Mouse (Mus musculus): ENCODE data around the gene Usp24. TPM values are rescaled to one million over a fixed set of nuclear protein-coding genes. Genes with fewer than 3 reads are reported as not detected.

The Usp24 gene
- total and polyA plus RNA-seq, 3 experiments, result 13.0 to 25.7 (median 13.9) TPM

DNA sequence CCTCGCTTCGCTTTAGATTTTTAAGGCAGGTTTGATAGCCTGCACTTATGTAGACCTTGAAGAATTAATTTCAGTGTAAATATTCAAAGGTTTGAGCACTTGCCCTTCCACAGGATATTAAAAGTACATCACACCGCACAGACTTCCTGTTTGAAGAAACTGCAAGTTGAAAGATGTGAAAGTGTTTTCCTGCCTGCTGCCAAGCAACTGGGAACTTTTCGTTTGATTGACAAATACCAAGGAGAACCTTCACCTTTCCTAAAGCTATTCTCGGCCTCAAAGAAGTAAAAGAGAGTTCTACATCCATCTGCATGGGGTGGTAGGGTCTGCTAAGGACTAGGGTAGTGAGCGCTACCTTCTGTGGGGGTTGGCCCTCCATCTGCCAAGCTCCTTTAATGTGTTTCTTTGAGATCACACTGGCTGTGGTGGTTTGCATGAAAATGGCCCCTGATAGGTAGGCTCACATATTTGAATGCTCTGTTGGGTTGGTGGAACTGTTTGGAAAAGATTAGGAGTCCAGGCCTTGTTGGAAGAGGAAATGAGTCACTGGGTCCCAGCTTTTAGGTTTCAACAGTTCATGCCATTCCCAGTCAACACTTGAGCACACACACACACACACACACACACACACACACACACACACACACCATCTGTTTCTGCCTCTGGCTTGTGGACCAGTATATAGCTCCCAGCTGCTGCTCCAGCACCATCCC is 22.5 kb upstream of the Usp24 start:
- Histone ChIP-seq H3K9ac (ENCODE audit: insufficient read depth, low read depth) (no peak overlapping the region), H3K27ac (ENCODE audit: insufficient read depth, low read depth) (no peak overlapping the region), H3K36me3 (replicated peaks in 1 of 2; ENCODE audit: control insufficient read depth in 1 of 2, insufficient read depth in 1 of 2, low read length in 1 of 2) (no peaks in the 10 kb centered on the region), H3K4me3 (replicated peaks in 1 of 3; ENCODE audit: low read depth in 2 of 3, low read length in 2 of 3, poor library complexity in 1 of 3) (no peak overlapping the region), H3K4me1 (ENCODE audit: control insufficient read depth in 1 of 2, insufficient read depth in 2 of 2) (peaks cover 0 to 12% of the 10 kb centered on the region in 2 experiments; a peak in 3 of 4 replicates), H3K79me2 (replicated peaks; ENCODE audit: control insufficient read depth, extremely low read depth, insufficient read depth, poor library complexity, severe bottlenecking) (no peaks in the 10 kb centered on the region), H3K9me3 (replicated peaks; ENCODE audit: low read length) (no peaks in the 10 kb centered on the region), H3K27me3 (replicated peaks) (no peaks in the 10 kb centered on the region), H3K4me2 (ENCODE audit: insufficient read depth, low read depth, poor library complexity, severe bottlenecking) (no peak overlapping the region)
- dilution Hi-C loops (cut with MboI; ENCODE audit: extremely low pct_ligation_motif_present, extremely low pct_unique_long_range_greater_than_20kb, low sequenced_read_pairs), result no loop called here
- in situ Hi-C loops (cut with MboI; ENCODE audit: low pct_ligation_motif_present, low pct_unique_long_range_greater_than_20kb, low sequenced_read_pairs), result no loop called here
- DNase-seq (ENCODE audit: extremely low read depth), result no peak
- no peak for TF ChIP-seq MXI1 (IDR thresholded peaks at IDR 0.05; ENCODE audit: low read depth, low read length)
- TF ChIP-seq TCF12 (IDR thresholded peaks at IDR 0.05; ENCODE audit: low read depth, low read length), result no peak
- TF ChIP-seq NRF1 (IDR thresholded peaks at IDR 0.05; ENCODE audit: low read depth, low read length), result no peak
- TF ChIP-seq USF2 (conservative IDR thresholded peaks at IDR 0.05; ENCODE audit: low read depth, low read length), result no peak
- TF ChIP-seq UBTF (IDR thresholded peaks at IDR 0.05; ENCODE audit: low read depth, low read length), result no peak
- TF ChIP-seq IRF4 (IDR thresholded peaks at IDR 0.05; ENCODE audit: low read depth, low read length), result no peak

DNA sequence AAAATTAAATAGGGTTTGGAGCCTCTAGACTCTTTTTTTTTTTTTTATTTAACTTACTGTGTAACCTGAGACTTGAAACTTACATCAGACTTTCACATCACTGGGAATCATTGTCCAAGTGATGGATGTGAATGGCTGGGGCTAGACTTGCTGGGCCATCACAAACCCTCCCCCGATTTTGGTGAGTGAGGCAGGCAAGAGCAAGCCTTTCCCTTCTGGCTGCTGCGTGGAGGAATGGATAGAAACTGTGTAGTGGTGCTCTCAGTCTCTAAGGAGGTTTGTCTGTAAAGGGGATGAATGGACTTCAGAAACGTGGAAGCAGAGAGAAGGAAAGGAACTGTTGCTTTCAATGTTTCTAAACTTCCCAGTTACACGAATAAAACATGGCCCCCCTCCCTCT is 20.3 kb upstream of the Usp24 start:
- no peaks in the 10 kb centered on the region for H3K9me3 ChIP-seq (replicated peaks; ENCODE audit: low read length)
- dilution Hi-C loops (cut with MboI; ENCODE audit: extremely low pct_ligation_motif_present, extremely low pct_unique_long_range_greater_than_20kb, low sequenced_read_pairs), result no loop called here
- no peak overlapping the region for H3K9ac ChIP-seq (ENCODE audit: insufficient read depth, low read depth)
- no peaks in the 10 kb centered on the region for H3K27me3 ChIP-seq (replicated peaks)
- H3K4me1 ChIP-seq (ENCODE audit: control insufficient read depth in 1 of 2, insufficient read depth in 2 of 2), result peaks cover 0 to 6% of the 10 kb centered on the region in 2 experiments; a peak in 2 of 4 replicates
- H3K4me2 ChIP-seq (ENCODE audit: insufficient read depth, low read depth, poor library complexity, severe bottlenecking), result no peak overlapping the region
- no peaks in the 10 kb centered on the region for H3K79me2 ChIP-seq (replicated peaks; ENCODE audit: control insufficient read depth, extremely low read depth, insufficient read depth, poor library complexity, severe bottlenecking)
- no peak for DNase-seq (ENCODE audit: extremely low read depth)
- no peaks in the 10 kb centered on the region for H3K36me3 ChIP-seq (replicated peaks in 1 of 2; ENCODE audit: control insufficient read depth in 1 of 2, insufficient read depth in 1 of 2, low read length in 1 of 2)
- H3K4me3 ChIP-seq (replicated peaks in 1 of 3; ENCODE audit: low read depth in 2 of 3, low read length in 2 of 3, poor library complexity in 1 of 3), result no peak overlapping the region
- TF ChIP-seq JUN (IDR thresholded peaks at IDR 0.05; ENCODE audit: insufficient read depth, low read depth, low read length) (no peak), PAX5 (IDR thresholded peaks at IDR 0.05; ENCODE audit: low read length) (no peak), ETS1 (conservative IDR thresholded peaks at IDR 0.05; ENCODE audit: low read depth, low read length) (no peak), ZKSCAN1 (IDR thresholded peaks at IDR 0.05; ENCODE audit: borderline replicate concordance, low read depth, low read length) (no peak), ELF1 (IDR thresholded peaks at IDR 0.05; ENCODE audit: low read depth, low read length) (no peak), ZMIZ1 (IDR thresholded peaks at IDR 0.05; ENCODE audit: low read depth, low read length) (no peak), E2F4 (IDR thresholded peaks at IDR 0.05; ENCODE audit: insufficient replicate concordance, low read depth, low read length) (no peak)
- no peak overlapping the region for H3K27ac ChIP-seq (ENCODE audit: insufficient read depth, low read depth)
- in situ Hi-C loops (cut with MboI; ENCODE audit: low pct_ligation_motif_present, low pct_unique_long_range_greater_than_20kb, low sequenced_read_pairs), result no loop called here
